Mouse (Mus musculus): Measurements from ENCODE around the gene Mbtps1. TPM values are rescaled to one million over a fixed set of nuclear protein-coding genes. Genes with fewer than 3 reads are reported as not detected.

The Mbtps1 gene
- total and polyA plus RNA-seq, 3 experiments = 33.1 to 59.9 TPM; not detected in 1

DNA sequence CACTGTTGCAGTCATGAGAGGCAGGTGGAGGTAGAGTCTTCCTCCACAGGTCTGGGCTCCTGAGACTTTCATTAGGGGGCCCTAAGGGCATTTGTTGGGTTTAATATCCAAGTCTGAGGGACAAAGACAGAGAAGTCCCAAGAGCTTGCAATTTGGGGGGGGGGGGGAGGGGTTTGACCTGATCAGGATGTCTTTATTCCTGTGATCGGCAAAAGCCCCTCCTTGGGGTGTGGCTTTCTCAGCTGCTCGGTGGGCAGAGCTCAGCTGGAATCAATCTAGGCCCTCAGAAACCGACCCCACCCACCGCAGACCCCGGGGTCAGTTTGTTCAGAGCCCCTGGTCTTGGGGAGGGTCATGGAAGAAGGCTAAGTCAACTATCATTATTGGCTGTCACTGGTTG, 56.9 kb downstream of the Mbtps1 start, which contains the start of gene Slc38a8:
Slc38a8 (minus strand) TSS at position 101 of the 400 bp plus-strand sequence.
- H3K27ac ChIP-seq (ENCODE audit: control insufficient read depth, low read depth, low read length) = no peak within 1 kb of the TSS
- H3K4me3 ChIP-seq (ENCODE audit: control insufficient read depth in 1 of 2, insufficient read depth in 1 of 2, low read depth in 2 of 2, low read length in 2 of 2) = no peak within 1 kb of the TSS
- H3K27me3 ChIP-seq (ENCODE audit: control insufficient read depth in 1 of 2, insufficient read depth in 2 of 2, low read length in 2 of 2) = no peaks in the 10 kb centered on the region
- no peak for DNase-seq (ENCODE audit: low read depth, low spot score)
- no peak within 1 kb of the TSS for H3K9ac ChIP-seq (ENCODE audit: control insufficient read depth, low read depth, low read length, poor library complexity, severe bottlenecking)
- H3K79me2 ChIP-seq (ENCODE audit: control insufficient read depth, insufficient read depth, low read length, poor library complexity) = no peaks in the 10 kb centered on the region
- H3K4me1 ChIP-seq (ENCODE audit: control insufficient read depth in 1 of 2, insufficient read depth in 2 of 2, low read length in 2 of 2) = peaks cover 0 to 7% of the 10 kb centered on the region in 2 experiments; a peak in 2 of 4 replicates
- H3K9me3 ChIP-seq (replicated peaks; ENCODE audit: insufficient read depth, low read length) = no peaks in the 10 kb centered on the region
- TF ChIP-seq ZMIZ1 (IDR thresholded peaks at IDR 0.05; ENCODE audit: low read depth, low read length) (no peak), JUND (IDR thresholded peaks at IDR 0.05; ENCODE audit: low read depth, low read length) (no peak), KAT2A (conservative IDR thresholded peaks at IDR 0.05; ENCODE audit: low read depth, low read length) (no peak), USF2 (IDR thresholded peaks at IDR 0.05; ENCODE audit: borderline replicate concordance in 1 of 2, insufficient read depth in 1 of 2, low read depth in 1 of 2, low read length in 2 of 2) (no peak), MXI1 (IDR thresholded peaks at IDR 0.05; ENCODE audit: low read depth, low read length) (no peak), POLR2AphosphoS5 (IDR thresholded peaks at IDR 0.05; ENCODE audit: borderline replicate concordance, low read depth, low read length) (no peak), SIN3A (IDR thresholded peaks at IDR 0.05; ENCODE audit: low read length) (no peak), CHD2 (IDR thresholded peaks at IDR 0.05; ENCODE audit: low read length) (no peak), RAD21 (IDR thresholded peaks at IDR 0.05; ENCODE audit: low read depth, low read length) (no peak), UBTF (IDR thresholded peaks at IDR 0.05; ENCODE audit: borderline replicate concordance, insufficient read depth, low read depth, low read length) (no peak), MYC (IDR thresholded peaks at IDR 0.05; ENCODE audit: low read depth, low read length) (no peak), E2F4 (IDR thresholded peaks at IDR 0.05; ENCODE audit: borderline replicate concordance, low read depth, low read length) (no peak), GABPA (IDR thresholded peaks at IDR 0.05; ENCODE audit: low read depth, low read length) (no peak), GATA1 (IDR thresholded peaks at IDR 0.05; ENCODE audit: low read depth, low read length) (no peak), TAL1 (IDR thresholded peaks at IDR 0.05; ENCODE audit: low read length) (no peak)
- H3K36me3 ChIP-seq (ENCODE audit: control insufficient read depth in 1 of 2, insufficient read depth in 2 of 2, low read length in 2 of 2) = no peaks in the 10 kb centered on the region

DNA sequence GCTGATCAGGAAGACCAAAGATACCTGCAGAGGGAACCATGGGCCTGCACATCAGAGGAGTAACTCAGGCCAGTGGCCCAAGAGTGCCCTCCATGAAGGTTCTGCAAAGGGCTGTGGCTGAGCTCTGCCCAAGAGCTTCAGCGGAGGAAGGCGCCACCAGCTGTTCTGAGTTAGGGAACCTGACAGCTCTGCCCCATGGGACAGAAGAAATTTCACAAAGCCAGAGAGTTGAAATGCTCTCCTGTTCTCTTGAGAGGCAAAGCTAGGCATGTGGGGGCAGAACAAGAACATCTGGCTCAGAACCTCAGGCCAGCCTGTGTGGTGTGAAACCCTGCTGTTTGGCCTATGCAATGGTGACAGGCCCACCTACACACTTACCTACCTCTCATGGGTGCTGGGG, 58.7 kb downstream of the Mbtps1 start:
- H3K9ac ChIP-seq (ENCODE audit: control insufficient read depth, low read depth, low read length, poor library complexity, severe bottlenecking) = no peak overlapping the region
- H3K27ac ChIP-seq (ENCODE audit: control insufficient read depth, low read depth, low read length) = no peak overlapping the region
- no peaks in the 10 kb centered on the region for H3K36me3 ChIP-seq (ENCODE audit: control insufficient read depth in 1 of 2, insufficient read depth in 2 of 2, low read length in 2 of 2)
- TF ChIP-seq MAFK (IDR thresholded peaks at IDR 0.05; ENCODE audit: borderline replicate concordance, low read depth, low read length) (no peak), ZNF384 (IDR thresholded peaks at IDR 0.05; ENCODE audit: low read depth, low read length) (no peak), GATA1 (IDR thresholded peaks at IDR 0.05; ENCODE audit: low read depth, low read length) (no peak), TCF12 (IDR thresholded peaks at IDR 0.05; ENCODE audit: low read depth, low read length) (no peak), TAL1 (IDR thresholded peaks at IDR 0.05; ENCODE audit: low read length) (no peak), MYB (IDR thresholded peaks at IDR 0.05; ENCODE audit: low read depth, low read length) (no peak), CHD2 (IDR thresholded peaks at IDR 0.05; ENCODE audit: low read length) (no peak), POLR2A (IDR thresholded peaks at IDR 0.05; ENCODE audit: control insufficient read depth in 1 of 2, insufficient read depth in 1 of 2, low read depth in 1 of 2, low read length in 2 of 2, poor library complexity in 1 of 2) (no peak), ELF1 (IDR thresholded peaks at IDR 0.05; ENCODE audit: low read depth, low read length) (no peak), EP300 (IDR thresholded peaks at IDR 0.05; ENCODE audit: low read depth in 1 of 2, low read length in 2 of 2) (no peak), GABPA (IDR thresholded peaks at IDR 0.05; ENCODE audit: low read depth, low read length) (no peak), HCFC1 (IDR thresholded peaks at IDR 0.05; ENCODE audit: low read depth, low read length) (no peak), POLR2AphosphoS2 (IDR thresholded peaks at IDR 0.05; ENCODE audit: low read length) (no peak), MYC (IDR thresholded peaks at IDR 0.05; ENCODE audit: low read depth, low read length) (no peak), POLR2AphosphoS5 (IDR thresholded peaks at IDR 0.05; ENCODE audit: borderline replicate concordance, low read depth, low read length) (no peak), USF1 (IDR thresholded peaks at IDR 0.05; ENCODE audit: low read depth, low read length) (no peak), MAZ (IDR thresholded peaks at IDR 0.05; ENCODE audit: low read depth, low read length) (no peak)
- H3K4me3 ChIP-seq (ENCODE audit: control insufficient read depth in 1 of 2, insufficient read depth in 1 of 2, low read depth in 2 of 2, low read length in 2 of 2) = no peak overlapping the region
- H3K79me2 ChIP-seq (ENCODE audit: control insufficient read depth, insufficient read depth, low read length, poor library complexity) = no peaks in the 10 kb centered on the region
- H3K9me3 ChIP-seq (replicated peaks; ENCODE audit: insufficient read depth, low read length) = no peaks in the 10 kb centered on the region
- DNase-seq (ENCODE audit: low read depth, low spot score) = no peak
- peaks cover 0 to 7% of the 10 kb centered on the region in 2 experiments; a peak in 2 of 4 replicates for H3K4me1 ChIP-seq (ENCODE audit: control insufficient read depth in 1 of 2, insufficient read depth in 2 of 2, low read length in 2 of 2)
- no peaks in the 10 kb centered on the region for H3K27me3 ChIP-seq (ENCODE audit: control insufficient read depth in 1 of 2, insufficient read depth in 2 of 2, low read length in 2 of 2)

All from MEL (cell line).